Mouse (Mus musculus) brain, embryonic 18.5 days (tissue): ENCODE results near the gene Hint2.

Source experiments
- DNase-seq: peaks from one replicate; pipeline ENCODE4 v3.0.0-alpha.2; 2012; ENCODE audit warnings: low read depth, low spot score

Gene Hint2

DNA sequence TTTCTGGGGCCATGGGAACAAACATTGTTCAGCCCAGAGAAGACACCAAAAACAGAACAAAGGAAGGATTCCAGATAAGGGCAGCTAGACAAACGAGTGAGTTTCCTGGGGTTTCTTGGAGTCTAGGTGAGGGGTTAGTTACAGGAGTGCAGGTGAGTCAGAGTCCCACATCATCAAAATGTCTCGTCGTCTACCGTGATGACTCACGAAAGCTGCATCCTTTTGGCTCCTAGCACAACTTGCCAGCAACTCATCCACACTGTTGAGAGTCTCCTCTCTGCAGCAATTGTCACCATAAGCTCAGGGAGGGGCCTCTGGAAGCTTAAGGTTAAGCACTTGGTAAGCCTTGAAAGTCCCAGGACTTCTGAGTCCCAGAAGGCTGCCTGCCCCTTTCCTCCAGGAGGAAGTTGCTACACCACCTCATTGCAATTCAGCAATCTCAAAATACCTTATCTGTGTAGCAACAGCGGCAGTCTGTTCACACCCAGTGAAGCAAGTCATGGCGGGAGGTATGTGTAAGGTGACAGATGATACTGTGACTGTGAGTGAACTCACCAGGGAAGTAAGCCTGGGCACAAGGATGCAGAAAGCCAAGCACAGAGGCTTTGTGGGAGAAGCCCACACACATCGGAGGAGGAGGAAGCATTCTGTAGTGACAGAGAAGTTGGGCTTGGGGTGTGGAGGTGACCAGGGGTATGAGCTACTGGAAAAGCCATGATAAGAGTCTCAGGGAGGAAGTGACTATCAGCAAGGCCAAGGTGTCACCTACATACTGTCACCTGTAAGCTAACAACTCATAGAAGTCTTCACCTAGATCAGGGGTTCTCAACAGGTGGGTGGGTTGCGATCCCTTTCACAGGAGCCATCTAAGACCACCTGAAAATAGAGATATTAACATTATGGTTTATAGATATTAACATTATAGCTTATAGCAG, 51.2 kb downstream of the Hint2 start:
- no peak for DNase-seq
